Mouse (Mus musculus) E14TG2a.4 (cell line): Measurements from ENCODE around the gene Rasgef1c.

ENCODE experiments used
- H3K27me3 ChIP-seq: 2 replicates; pipeline ENCODE4 v1.6.1; 2014; ENCODE audit warnings: low read length, control low read depth; ENCODE audit not compliant: insufficient read depth
- H3K36me3 ChIP-seq: 2 replicates; pipeline ENCODE4 v1.6.1; 2014; ENCODE audit warnings: low read length, control low read depth; ENCODE audit not compliant: insufficient read depth
- H3K4me1 ChIP-seq: replicated peaks from 2 replicates; pipeline ENCODE4 v1.6.1; 2014; ENCODE audit warnings: low read depth, low read length, control low read depth
- H3K4me3 ChIP-seq: replicated peaks from 2 replicates; pipeline ENCODE4 v1.5.1; 2014; ENCODE audit warnings: mild to moderate bottlenecking, low read length
- H3K9me3 ChIP-seq: 2 replicates; pipeline ENCODE4 v1.6.1; 2014; ENCODE audit warnings: low read length, control low read depth
- CTCF ChIP-seq: conservative IDR thresholded peaks from 2 replicates; pipeline ENCODE4 v1.5.1; 2014; ENCODE audit warnings: low read length
- NANOG ChIP-seq: IDR thresholded peaks from 2 replicates; pipeline ENCODE4 v1.6.1; 2014; ENCODE audit warnings: borderline replicate concordance, low read length, mixed read lengths
- POU5F1 ChIP-seq: IDR thresholded peaks from 2 replicates; pipeline ENCODE4 v1.6.1; 2014; ENCODE audit warnings: low read length, borderline replicate concordance

Gene Rasgef1c

GRCm38 (mm10) chr11:50028416-50028815 lies 126.8 kb downstream of the Rasgef1c start:
- Histone ChIP-seq H3K4me1 (peaks cover 4% of the 10 kb centered on the region), H3K4me3 (no peak overlapping the region), H3K27me3 (peaks cover 39% of the 10 kb centered on the region), H3K9me3 (peaks cover 10% of the 10 kb centered on the region; the same call in 1 of the 2 replicates), H3K36me3 (no peaks in the 10 kb centered on the region)
- TF ChIP-seq CTCF (no peak), POU5F1 (no peak), NANOG (no peak)
